Mouse (Mus musculus) mouse embryonic stem cell (cell line): ENCODE data around the gene Sln.

Experiments
- in situ Hi-C, 2 experiments: fragments of 300-500 bp; cut with MboI; formaldehyde crosslinking; loops; 1 replicate in 1 of 2; 3 replicates in 1 of 2; pipeline ENCODE4 v1.14.3; 2019 to 2020; ENCODE audit warnings: low sequenced_read_pairs in 2 of 2, low pct_unique_long_range_greater_than_20kb in 1 of 2, mixed read lengths in 1 of 2; ENCODE audit not compliant: unreplicated experiment in 1 of 2

The Sln gene

GRCm38 (mm10) chr9:53890075-53890474 is 40.1 kb downstream of the Sln start:
- in situ Hi-C loops: loop anchor here (25.0 kb wide), 2 partner anchors 97 to 222 kb away; partner anchors contain the start of gene Elmod1 (in 1 of the 2)

- in situ Hi-C loops: loop anchor here (25.0 kb wide), 2 partner anchors 91 to 216 kb away; partner anchors contain the start of gene Elmod1 (in 1 of the 2)
Observed at GRCm38 (mm10) chr9:53895827-53896226, 45.9 kb downstream of the Sln start.

- in situ Hi-C loops: loop anchor here (25.0 kb wide), 2 partner anchors 87 to 212 kb away; partner anchors contain the start of gene Elmod1 (in 1 of the 2)
Observed at GRCm38 (mm10) chr9:53899836-53900235, 49.9 kb downstream of the Sln start.

- in situ Hi-C loops: no loop called here
Observed at GRCm38 (mm10) chr9:53903215-53903842, 53.4 kb downstream of the Sln start.
